Mouse (Mus musculus) liver, postnatal 0 days (tissue): ENCODE measurements around the gene Ccdc194.
A peak's percentile ranks its signal among the peaks of the same experiment; 100 is the strongest.
"Not testable (repeated sequence)": the region's sequence is repeated elsewhere in the genome, so short reads cannot be mapped to it uniquely, and the experiment has no call there.

ENCODE experiments used
- CTCF ChIP-seq: sonication (generic); IDR thresholded peaks from 2 replicates; pipeline ENCODE4 v1.5.1; 2016; ENCODE audit warnings: antibody characterized with exemption, low read depth
- EP300 ChIP-seq: IDR thresholded peaks from 2 replicates; pipeline ENCODE4 v1.6.1; 2016; ENCODE audit warnings: antibody characterized with exemption, low read depth, mild to moderate bottlenecking

GRCm38 (mm10) chr8:71519037-71519825 is 6.3 kb downstream of the Ccdc194 start:
- TF ChIP-seq CTCF: peak; percentile 70
- TF ChIP-seq EP300: not testable (repeated sequence)
